Mouse (Mus musculus): ENCODE data around the gene Rnase9.

GRCm38 (mm10) chr14:51009572-51009971, 32.1 kb downstream of the Rnase9 start:
- TF ChIP-seq CTCF (IDR thresholded peaks at IDR 0.05; ENCODE audit: low read depth) (no peak), EP300 (IDR thresholded peaks at IDR 0.05; ENCODE audit: low read depth) (no peak)
